Mouse (Mus musculus) small intestine, adult 2 months (tissue): Measurements from ENCODE around the gene Slc47a1.

Experiments
- CTCF ChIP-seq: fragments of 200-500 bp; IDR thresholded peaks from 2 replicates; pipeline ENCODE4 v1.5.1; 2012; ENCODE audit warnings: low read depth, mild to moderate bottlenecking, control low read depth, inconsistent platforms, low read length, moderate library complexity, mixed read lengths; ENCODE audit not compliant: insufficient replicate concordance, insufficient read length; ENCODE audit errors: extremely low read depth
- POLR2A ChIP-seq: fragments of 200-500 bp; IDR thresholded peaks from 2 replicates; pipeline ENCODE4 v1.6.1; 2012; ENCODE audit warnings: low read depth, mild to moderate bottlenecking, control low read depth, inconsistent platforms, low read length, moderate library complexity

GRCm38 (mm10) chr11:61366517-61367273 lies 11.4 kb downstream of the Slc47a1 start:
- TF ChIP-seq POLR2A (no peak), CTCF (no peak)
